8 mouse cellular contexts compared by ENCODE assay signal in the genomic region with DNA sequence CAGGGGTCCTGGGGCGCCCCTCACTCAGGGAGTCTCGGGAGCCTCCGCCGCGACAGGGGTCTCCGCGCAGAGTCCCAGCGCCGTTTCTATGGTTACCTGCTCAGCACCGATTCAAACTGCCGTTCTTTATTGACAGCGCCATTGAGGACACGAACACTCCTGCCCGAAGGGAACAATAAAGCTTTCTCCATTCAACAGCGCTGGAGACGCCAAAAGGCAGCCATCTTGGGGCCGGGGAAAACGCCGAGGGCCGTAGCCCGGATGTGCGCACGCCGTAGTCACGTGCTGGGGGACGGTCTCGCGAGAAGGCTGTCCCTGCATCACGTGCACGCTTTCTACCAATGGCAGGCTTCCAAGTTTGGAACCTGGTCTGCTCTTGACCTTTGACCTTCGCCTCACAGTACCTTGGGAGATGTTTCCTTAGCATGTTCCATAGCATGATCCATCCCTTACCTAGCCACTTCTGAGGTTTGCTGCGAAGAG. TPM values are rescaled to one million over a fixed set of nuclear protein-coding genes. Genes with fewer than 3 reads are reported as not detected.
DNase-seq lines count a peak whose midpoint lies in the region; ATAC-seq and TF ChIP-seq lines count a peak whose summit lies in the region.

Gene Zbtb40 (minus strand): TSS at position 252 of the 483 bp plus-strand sequence.

- H3K4me2 ChIP-seq in forebrain, embryonic 16.5 days (ENCODE audit: low read length): peak within 1 kb of the TSS; percentile 72
- H3K4me2 ChIP-seq in lung, embryonic 14.5 days: peak within 1 kb of the TSS; percentile 71

- H3K4me1 ChIP-seq in G1E (ENCODE audit: insufficient read depth, low read depth, low read length): peaks cover 43% of the 10 kb centered on the region
- H3K4me1 ChIP-seq in forebrain, embryonic 16.5 days (replicated peaks; ENCODE audit: control insufficient read depth, insufficient read depth, low read length): peaks cover 25% of the 10 kb centered on the region
- H3K4me1 ChIP-seq in lung, embryonic 14.5 days (ENCODE audit: insufficient read depth): peaks cover 9% of the 10 kb centered on the region; the same call in 1 of the 2 replicates
- H3K4me1 ChIP-seq in olfactory bulb, adult 2 months (ENCODE audit: control insufficient read depth, insufficient read depth, low read length): peaks cover 17% of the 10 kb centered on the region
- peaks cover 9% of the 10 kb centered on the region for H3K4me1 ChIP-seq in thymus, adult 2 months (replicated peaks; ENCODE audit: control insufficient read depth, insufficient read depth, low read length)

- H3K36me3 ChIP-seq in G1E (replicated peaks): peaks cover 22% of the 10 kb centered on the region
- no peaks in the 10 kb centered on the region for H3K36me3 ChIP-seq in forebrain, embryonic 16.5 days (ENCODE audit: control insufficient read depth, insufficient read depth)
- no peaks in the 10 kb centered on the region for H3K36me3 ChIP-seq in lung, embryonic 14.5 days (ENCODE audit: insufficient read depth)
- H3K36me3 ChIP-seq in thymus, adult 2 months (ENCODE audit: control insufficient read depth, insufficient read depth, low read length): no peaks in the 10 kb centered on the region

- ATAC-seq in G1E (ENCODE audit: extremely low read depth, insufficient number of reproducible peaks, low FRiP score, poor library complexity, severe bottlenecking): peak; percentile 87
- peak; percentile 97 for ATAC-seq in forebrain, embryonic 16.5 days
- ATAC-seq in lung, embryonic 14.5 days (ENCODE audit: insufficient read depth): peak; percentile 95

- no peak for TF ChIP-seq CTCF in G1E (IDR thresholded peaks at IDR 0.05; ENCODE audit: low read depth, low read length)
- no peak for TF ChIP-seq CTCF in layer of hippocampus, adult 2 months (conservative IDR thresholded peaks at IDR 0.05)
- no peak for TF ChIP-seq CTCF in lung, embryonic 14.5 days (IDR thresholded peaks at IDR 0.05; ENCODE audit: low read depth)
- TF ChIP-seq CTCF in olfactory bulb, adult 2 months (IDR thresholded peaks at IDR 0.05; ENCODE audit: insufficient read depth, low read depth, low read length): no peak
- no peak for TF ChIP-seq CTCF in thymus, adult 2 months (IDR thresholded peaks at IDR 0.05; ENCODE audit: borderline replicate concordance, control insufficient read depth, extremely low read depth, insufficient read depth, low read length, poor library complexity)

- intact Hi-C loops in heart, postnatal 36 days (cut with DNase I): no loop called here

- peak; percentile 86 for DNase-seq in G1E (ENCODE audit: low spot score)
- DNase-seq in cerebellum, adult 18-20 months: peak; percentile 93 to 94
- peak; percentile 85 to 90 for DNase-seq in heart, postnatal 36 days
- peak; percentile 95 for DNase-seq in layer of hippocampus, adult 2 months (ENCODE audit: low spot score in 2 of 2)
- DNase-seq in lung, embryonic 14.5 days: peak; percentile 99
- DNase-seq in thymus, adult 2 months: peak; percentile 83

- WGBS in forebrain, embryonic 16.5 days: 2% methylated on average over 32 of the region's 32 CpGs
- WGBS in lung, embryonic 14.5 days: under 1% methylated on average over 32 of the region's 32 CpGs
- 2% methylated on average over 32 of the region's 32 CpGs for WGBS in olfactory bulb, adult 2 months
- WGBS in thymus, adult 2 months: 4% methylated on average over 32 of the region's 32 CpGs

- H3K27me3 ChIP-seq in G1E (ENCODE audit: insufficient read depth, low read length): 0 out of 2 replicates have a peak, but pooled peaks cover 2% of the 10 kb centered on the region
- H3K27me3 ChIP-seq in forebrain, embryonic 16.5 days (replicated peaks; ENCODE audit: control insufficient read depth, insufficient read depth, low read length): peaks cover 29% of the 10 kb centered on the region
- H3K27me3 ChIP-seq in lung, embryonic 14.5 days (ENCODE audit: insufficient read depth, low read length): peaks cover 10% of the 10 kb centered on the region; the same call in 1 of the 2 replicates
- H3K27me3 ChIP-seq in thymus, adult 2 months (ENCODE audit: control insufficient read depth, insufficient read depth, low read length): no peaks in the 10 kb centered on the region; the same call in 1 of the 2 replicates

- peak within 1 kb of the TSS; percentile 80 for H3K27ac ChIP-seq in forebrain, embryonic 16.5 days (ENCODE audit: low read length)
- H3K27ac ChIP-seq in layer of hippocampus, adult 2 months: peak within 1 kb of the TSS; percentile 93
- peak within 1 kb of the TSS; percentile 54 for H3K27ac ChIP-seq in lung, embryonic 14.5 days (ENCODE audit: low read depth)
- peak within 1 kb of the TSS; percentile 77 for H3K27ac ChIP-seq in olfactory bulb, adult 2 months (ENCODE audit: insufficient read depth, low read depth, low read length)
- H3K27ac ChIP-seq in thymus, adult 2 months (ENCODE audit: control insufficient read depth, insufficient read depth, low read length): no peak within 1 kb of the TSS

- no peaks in the 10 kb centered on the region for H3K9me3 ChIP-seq in G1E (replicated peaks)
- H3K9me3 ChIP-seq in forebrain, embryonic 16.5 days (ENCODE audit: control insufficient read depth, low read length): peaks cover 4% of the 10 kb centered on the region; the same call in 1 of the 2 replicates
- H3K9me3 ChIP-seq in lung, embryonic 14.5 days (ENCODE audit: low read depth, low read length): peaks cover 6% of the 10 kb centered on the region; the same call in 1 of the 2 replicates

- peak within 1 kb of the TSS; percentile 99 for H3K4me3 ChIP-seq in G1E (ENCODE audit: low read depth, low read length)
- H3K4me3 ChIP-seq in forebrain, embryonic 16.5 days (replicated peaks; ENCODE audit: low read length): peak within 1 kb of the TSS; percentile 93
- H3K4me3 ChIP-seq in layer of hippocampus, adult 2 months: peak within 1 kb of the TSS; percentile 74
- peak within 1 kb of the TSS; percentile 77 for H3K4me3 ChIP-seq in lung, embryonic 14.5 days (ENCODE audit: low read depth, low read length)
- peak within 1 kb of the TSS; percentile 75 for H3K4me3 ChIP-seq in olfactory bulb, adult 2 months (ENCODE audit: insufficient read depth, low read depth, low read length)
- peak within 1 kb of the TSS; percentile 94 for H3K4me3 ChIP-seq in thymus, adult 2 months (ENCODE audit: control insufficient read depth, insufficient read depth, low read length)

- peak within 1 kb of the TSS; percentile 78 for H3K9ac ChIP-seq in forebrain, embryonic 16.5 days (replicated peaks; ENCODE audit: low read depth, low read length)
- H3K9ac ChIP-seq in lung, embryonic 14.5 days: peak within 1 kb of the TSS; percentile 69

- peak; percentile 46; the same call in 1 of the 2 replicates for TF ChIP-seq POLR2A in olfactory bulb, adult 2 months (IDR thresholded peaks at IDR 0.05; ENCODE audit: insufficient read depth, low read depth, low read length)
- peak; percentile 21; the same call in 1 of the 2 replicates for TF ChIP-seq POLR2A in thymus, adult 2 months (IDR thresholded peaks at IDR 0.05; ENCODE audit: control insufficient read depth, extremely low read depth, insufficient read depth, low read length, poor library complexity)

RNA-seq across cellular contexts. Expression of gene Zbtb40, which starts in this region (rescaled TPM):
- total RNA-seq in G1E (2014; fragmentation: Nextera tagmentation): 15.4 and 16.7 TPM in 2 replicates
- 13.4 and 14.4 TPM in 2 replicates for total RNA-seq in G1E (2017)
- 10.9 and 17.8 TPM in 2 replicates for polyA plus RNA-seq in G1E (2012)
- polyA plus RNA-seq in forebrain, embryonic 16.5 days (2015; fragmentation: Nextera tagmentation; extraction: Ambion mirVana): 5.3 and 6.0 TPM in 2 replicates
- total RNA-seq in heart, postnatal 36 days (2021): 1 to 10 TPM; 5.8 to 8.4 TPM
- total RNA-seq in layer of hippocampus, adult 2 months (2021): 10 to 100 TPM; 11.3 to 12.9 TPM
- 5.4 and 5.5 TPM in 2 replicates for polyA plus RNA-seq in lung, embryonic 14.5 days (2014; fragmentation: Nextera tagmentation; extraction: Ambion mirVana)
- polyA plus RNA-seq in olfactory bulb, adult 2 months (2012; ENCODE audit: insufficient read depth, insufficient read length, low replicate concordance, missing spikeins): not detected in 2 replicates
- polyA plus RNA-seq in thymus, adult 2 months (2012; rRNA removed): 24.9 and 30.8 TPM in 2 replicates
